Mouse (Mus musculus): ENCODE data around the gene Alox12b. TPM values are rescaled to one million over a fixed set of nuclear protein-coding genes. Genes with fewer than 3 reads are reported as not detected.
A peak's percentile ranks its signal among the peaks of the same experiment; 100 is the strongest.

Gene Alox12b
- total RNA-seq, 1 experiment = 0.22 TPM

GRCm38 (mm10) chr11:69110319-69111046 lies 46.3 kb upstream of the Alox12b start:
- H3K9ac ChIP-seq (ENCODE audit: insufficient read depth, low read depth, low read length, poor library complexity, severe bottlenecking) = no peak overlapping the region; the same call in 1 of the 2 replicates
- TF ChIP-seq HCFC1 (IDR thresholded peaks at IDR 0.05; ENCODE audit: borderline replicate concordance, insufficient read depth, low read length) (peak; percentile 53; the same call in 1 of the 2 replicates), MAFK (IDR thresholded peaks at IDR 0.05; ENCODE audit: insufficient read depth, low read depth, low read length) (peak; percentile 75), ZNF384 (IDR thresholded peaks at IDR 0.05; ENCODE audit: low read depth, low read length) (peak; percentile 99), CHD2 (IDR thresholded peaks at IDR 0.05; ENCODE audit: low read depth, low read length) (0 out of 2 replicates have a peak, but pooled peaks have one; percentile 1), ZC3H11A (IDR thresholded peaks at IDR 0.05; ENCODE audit: borderline replicate concordance, low read depth, low read length) (no peak)
- H3K27ac ChIP-seq (ENCODE audit: insufficient read depth, low read depth, low read length, poor library complexity, severe bottlenecking) = no peak overlapping the region
- no peak for DNase-seq (ENCODE audit: low read depth, low spot score)
- H3K4me1 ChIP-seq (ENCODE audit: control insufficient read depth in 2 of 2, insufficient read depth in 2 of 2, low read length in 2 of 2, poor library complexity in 1 of 2) = peaks cover 2 to 7% of the 10 kb centered on the region in 2 experiments; a peak in 1 of 4 replicates
- peak overlapping the region; percentile 60 to 68 for H3K4me3 ChIP-seq (ENCODE audit: insufficient read depth in 1 of 2, low read depth in 1 of 2, low read length in 2 of 2, poor library complexity in 1 of 2, severe bottlenecking in 1 of 2)
- in situ Hi-C loops (cut with MboI; ENCODE audit: low sequenced_read_pairs in 2 of 2, unreplicated experiment in 2 of 2) = no loop called here
- peaks cover 18% of the 10 kb centered on the region for H3K36me3 ChIP-seq (ENCODE audit: control insufficient read depth, insufficient read depth, low read length, poor library complexity, severe bottlenecking)
- H3K9me3 ChIP-seq (ENCODE audit: control insufficient read depth, insufficient read depth, low read depth, low read length) = no peaks in the 10 kb centered on the region

- TF ChIP-seq ZNF384 (IDR thresholded peaks at IDR 0.05; ENCODE audit: low read depth, low read length) (no peak), CHD2 (IDR thresholded peaks at IDR 0.05; ENCODE audit: low read depth, low read length) (no peak), ZC3H11A (IDR thresholded peaks at IDR 0.05; ENCODE audit: borderline replicate concordance, low read depth, low read length) (no peak), MAFK (IDR thresholded peaks at IDR 0.05; ENCODE audit: insufficient read depth, low read depth, low read length) (no peak), HCFC1 (IDR thresholded peaks at IDR 0.05; ENCODE audit: borderline replicate concordance, insufficient read depth, low read length) (no peak)
- H3K36me3 ChIP-seq (ENCODE audit: control insufficient read depth, insufficient read depth, low read length, poor library complexity, severe bottlenecking) = peaks cover 11% of the 10 kb centered on the region; the same call in 1 of the 2 replicates
- no peaks in the 10 kb centered on the region for H3K9me3 ChIP-seq (ENCODE audit: control insufficient read depth, insufficient read depth, low read depth, low read length)
- H3K9ac ChIP-seq (ENCODE audit: insufficient read depth, low read depth, low read length, poor library complexity, severe bottlenecking) = no peak overlapping the region; the same call in 1 of the 2 replicates
- H3K4me3 ChIP-seq (ENCODE audit: insufficient read depth in 1 of 2, low read depth in 1 of 2, low read length in 2 of 2, poor library complexity in 1 of 2, severe bottlenecking in 1 of 2) = peak overlapping the region; percentile 60 to 68
- DNase-seq (ENCODE audit: low read depth, low spot score) = no peak
- no peak overlapping the region for H3K27ac ChIP-seq (ENCODE audit: insufficient read depth, low read depth, low read length, poor library complexity, severe bottlenecking)
- H3K4me1 ChIP-seq (ENCODE audit: control insufficient read depth in 2 of 2, insufficient read depth in 2 of 2, low read length in 2 of 2, poor library complexity in 1 of 2) = peaks cover 2 to 7% of the 10 kb centered on the region in 2 experiments; a peak in 1 of 4 replicates
- in situ Hi-C loops (cut with MboI; ENCODE audit: low sequenced_read_pairs in 2 of 2, unreplicated experiment in 2 of 2) = no loop called here
Observed at GRCm38 (mm10) chr11:69111051-69111810, 45.6 kb upstream of the Alox12b start.

- H3K36me3 ChIP-seq (ENCODE audit: control insufficient read depth, insufficient read depth, low read length, poor library complexity, severe bottlenecking) = peaks cover 8% of the 10 kb centered on the region; the same call in 1 of the 2 replicates
- H3K27ac ChIP-seq (ENCODE audit: insufficient read depth, low read depth, low read length, poor library complexity, severe bottlenecking) = no peak overlapping the region
- no peak for TF ChIP-seq ZC3H11A (IDR thresholded peaks at IDR 0.05; ENCODE audit: borderline replicate concordance, low read depth, low read length)
- TF ChIP-seq HCFC1 (IDR thresholded peaks at IDR 0.05; ENCODE audit: borderline replicate concordance, insufficient read depth, low read length) = no peak
- TF ChIP-seq CHD2 (IDR thresholded peaks at IDR 0.05; ENCODE audit: low read depth, low read length) = no peak
- TF ChIP-seq ZNF384 (IDR thresholded peaks at IDR 0.05; ENCODE audit: low read depth, low read length) = no peak
- no peak for TF ChIP-seq MAFK (IDR thresholded peaks at IDR 0.05; ENCODE audit: insufficient read depth, low read depth, low read length)
- no peak for DNase-seq (ENCODE audit: low read depth, low spot score)
- no peak overlapping the region for H3K9ac ChIP-seq (ENCODE audit: insufficient read depth, low read depth, low read length, poor library complexity, severe bottlenecking)
- peaks cover 2 to 7% of the 10 kb centered on the region in 2 experiments; a peak in 1 of 4 replicates for H3K4me1 ChIP-seq (ENCODE audit: control insufficient read depth in 2 of 2, insufficient read depth in 2 of 2, low read length in 2 of 2, poor library complexity in 1 of 2)
- in situ Hi-C loops (cut with MboI; ENCODE audit: low sequenced_read_pairs in 2 of 2, unreplicated experiment in 2 of 2) = no loop called here
- no peak overlapping the region for H3K4me3 ChIP-seq (ENCODE audit: insufficient read depth in 1 of 2, low read depth in 1 of 2, low read length in 2 of 2, poor library complexity in 1 of 2, severe bottlenecking in 1 of 2)
- no peaks in the 10 kb centered on the region for H3K9me3 ChIP-seq (ENCODE audit: control insufficient read depth, insufficient read depth, low read depth, low read length)
Observed at GRCm38 (mm10) chr11:69111865-69112264, 44.9 kb upstream of the Alox12b start.

GRCm38 (mm10) chr11:69114018-69114417 lies 42.8 kb upstream of the Alox12b start:
- Histone ChIP-seq H3K4me3 (ENCODE audit: insufficient read depth in 1 of 2, low read depth in 1 of 2, low read length in 2 of 2, poor library complexity in 1 of 2, severe bottlenecking in 1 of 2) (no peak overlapping the region), H3K9me3 (ENCODE audit: control insufficient read depth, insufficient read depth, low read depth, low read length) (no peaks in the 10 kb centered on the region), H3K27ac (ENCODE audit: insufficient read depth, low read depth, low read length, poor library complexity, severe bottlenecking) (no peak overlapping the region), H3K9ac (ENCODE audit: insufficient read depth, low read depth, low read length, poor library complexity, severe bottlenecking) (no peak overlapping the region), H3K36me3 (ENCODE audit: control insufficient read depth, insufficient read depth, low read length, poor library complexity, severe bottlenecking) (no peaks in the 10 kb centered on the region), H3K4me1 (ENCODE audit: control insufficient read depth in 2 of 2, insufficient read depth in 2 of 2, low read length in 2 of 2, poor library complexity in 1 of 2) (peaks cover 2 to 7% of the 10 kb centered on the region in 2 experiments; a peak in 1 of 4 replicates)
- no peak for DNase-seq (ENCODE audit: low read depth, low spot score)
- TF ChIP-seq ZNF384 (IDR thresholded peaks at IDR 0.05; ENCODE audit: low read depth, low read length) (no peak), HCFC1 (IDR thresholded peaks at IDR 0.05; ENCODE audit: borderline replicate concordance, insufficient read depth, low read length) (no peak), ZC3H11A (IDR thresholded peaks at IDR 0.05; ENCODE audit: borderline replicate concordance, low read depth, low read length) (no peak), MAFK (IDR thresholded peaks at IDR 0.05; ENCODE audit: insufficient read depth, low read depth, low read length) (no peak), CHD2 (IDR thresholded peaks at IDR 0.05; ENCODE audit: low read depth, low read length) (no peak)
- in situ Hi-C loops (cut with MboI; ENCODE audit: low sequenced_read_pairs in 2 of 2, unreplicated experiment in 2 of 2) = no loop called here
